Mouse (Mus musculus): Measurements from ENCODE around the gene Gm27021. TPM values are rescaled to one million over a fixed set of nuclear protein-coding genes. Genes with fewer than 3 reads are reported as not detected.

The Gm27021 gene
- under 1 TPM in 1 of 3 experiments, not detected in 2; 0.98 TPM for polyA plus RNA-seq (2017; shearing (Covaris generic))

DNA sequence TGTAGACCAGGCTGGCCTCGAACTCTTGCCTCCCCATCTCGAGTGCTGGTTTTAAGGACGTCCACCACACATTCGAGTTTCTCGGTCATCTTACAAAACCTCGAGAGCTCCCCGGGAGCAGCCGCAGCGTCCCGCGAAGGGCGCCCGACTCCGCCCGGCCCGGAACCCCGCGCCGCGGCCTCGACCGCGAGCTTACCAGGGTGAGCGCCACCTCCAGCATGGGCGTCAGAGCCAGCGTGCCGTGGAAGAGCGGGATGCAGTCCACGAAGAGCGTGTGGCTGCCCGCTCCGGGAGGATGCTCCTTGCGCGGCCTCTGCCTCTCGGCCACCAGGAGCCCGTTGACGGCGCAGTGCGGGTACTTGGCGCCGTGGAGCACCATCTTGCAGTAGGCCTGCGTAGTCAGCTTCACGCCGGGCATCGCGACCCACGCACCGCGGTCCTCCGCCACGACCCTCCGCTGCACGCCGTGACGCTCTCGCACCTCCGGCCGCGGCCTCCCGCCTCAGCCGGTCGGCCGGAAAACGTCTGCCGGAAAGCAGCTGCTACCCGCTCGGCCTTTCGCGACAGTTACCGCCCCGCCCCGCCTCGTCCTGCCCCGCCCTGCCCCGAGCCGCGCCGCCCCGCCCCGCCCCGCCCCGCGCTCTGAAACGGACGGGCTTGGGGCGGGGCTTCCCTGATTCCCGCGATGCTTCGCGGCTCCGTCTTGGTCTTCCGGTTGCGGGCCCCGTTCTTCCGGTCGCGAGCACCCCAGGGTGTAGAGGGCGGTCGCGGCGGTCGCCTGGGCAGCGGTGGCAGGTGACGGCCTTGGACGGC, at the start of gene Gm27021, which contains the start of gene Cox4i1:
TSS of gene Gm27021 (minus strand) at position 519 of the 813 bp plus-strand sequence.
TSS of gene Cox4i1 (plus strand) at position 662 of the 813 bp plus-strand sequence.
- peak; percentile 86 for ATAC-seq

GRCm38 (mm10) chr8:120715996-120716680, 48.3 kb upstream of the Gm27021 start:
- peak; percentile 42 for ATAC-seq

DNA sequence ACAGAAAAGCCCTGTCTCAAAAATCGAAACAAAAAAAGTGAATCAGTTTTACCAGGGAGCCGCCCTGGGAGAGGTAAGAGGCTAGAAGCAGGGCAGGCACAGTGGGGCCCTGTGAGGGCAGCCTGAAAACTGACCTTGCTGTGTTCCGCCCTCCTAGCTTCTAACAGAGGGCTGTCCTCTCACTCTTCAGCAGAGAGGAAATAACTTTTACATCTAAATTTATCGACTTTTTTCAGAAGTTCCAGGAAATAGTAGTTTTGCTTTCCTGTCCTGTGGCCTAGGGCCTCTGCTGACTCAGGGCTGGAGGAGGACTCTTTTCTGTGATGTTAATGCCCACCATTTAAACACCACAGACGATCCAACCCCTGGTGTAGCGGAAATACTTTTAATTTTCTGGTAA, 47.3 kb upstream of the Gm27021 start:
- ATAC-seq = peak; percentile 87

DNA sequence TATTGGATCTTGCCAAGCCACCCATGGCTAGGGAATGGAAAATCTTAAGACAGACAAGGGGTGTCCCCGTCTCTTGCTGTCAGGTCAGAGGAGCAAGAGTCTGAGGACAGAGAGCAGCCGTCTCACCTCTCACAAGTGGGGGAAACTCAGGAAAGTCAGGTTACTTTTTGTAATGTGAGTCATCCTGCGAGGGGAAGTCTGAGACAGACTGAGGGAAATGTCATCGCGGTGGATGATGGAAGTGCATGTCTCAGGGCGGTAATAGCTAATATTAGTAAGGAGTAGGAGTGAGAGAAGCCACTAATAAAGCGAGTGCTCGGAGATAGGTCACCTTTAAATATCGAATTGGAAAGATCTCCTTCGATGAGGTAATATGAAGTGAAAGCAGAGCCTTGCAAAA, 41.3 kb upstream of the Gm27021 start:
- peak; percentile 81 for ATAC-seq

DNA sequence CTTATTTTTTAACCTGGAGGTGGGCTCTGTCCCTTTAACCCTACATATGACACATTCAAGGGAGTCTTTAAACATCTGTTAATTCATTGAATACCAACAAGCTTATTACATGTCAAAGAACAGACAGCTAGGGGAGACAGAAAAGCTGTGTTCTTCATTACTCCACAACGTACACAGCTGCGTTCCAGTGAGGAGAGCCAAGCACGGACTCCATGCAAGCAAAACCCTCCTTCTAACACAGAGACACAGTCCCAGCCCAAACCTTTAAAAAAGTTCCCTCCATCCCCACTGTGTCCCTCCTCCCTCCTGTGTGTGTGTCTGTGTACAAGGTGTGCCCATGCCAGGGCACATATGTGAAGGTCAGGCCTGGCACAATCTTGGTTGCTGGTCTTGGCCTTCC, 38.3 kb upstream of the Gm27021 start:
- no peak for ATAC-seq

DNA sequence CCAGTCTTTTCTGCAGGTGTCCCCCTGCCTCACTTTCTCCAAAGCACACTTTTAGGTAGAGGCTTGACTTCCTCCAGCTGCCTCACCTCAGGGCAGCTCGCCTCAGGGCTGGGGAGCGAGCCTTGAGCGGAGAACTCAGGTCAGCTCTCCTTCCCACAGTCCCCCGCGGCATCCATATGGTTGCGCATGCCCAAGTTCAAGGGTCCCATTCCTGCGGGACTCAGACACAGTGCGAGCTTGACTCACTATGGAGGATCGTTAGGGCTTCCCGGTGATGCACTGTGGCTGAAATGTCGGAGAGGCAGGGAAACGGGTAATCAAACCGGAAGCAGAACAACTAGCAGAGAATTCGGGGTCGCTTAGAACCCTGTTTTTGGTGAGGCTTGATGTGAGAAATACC, 37.3 kb upstream of the Gm27021 start:
- no peak for ATAC-seq

DNA sequence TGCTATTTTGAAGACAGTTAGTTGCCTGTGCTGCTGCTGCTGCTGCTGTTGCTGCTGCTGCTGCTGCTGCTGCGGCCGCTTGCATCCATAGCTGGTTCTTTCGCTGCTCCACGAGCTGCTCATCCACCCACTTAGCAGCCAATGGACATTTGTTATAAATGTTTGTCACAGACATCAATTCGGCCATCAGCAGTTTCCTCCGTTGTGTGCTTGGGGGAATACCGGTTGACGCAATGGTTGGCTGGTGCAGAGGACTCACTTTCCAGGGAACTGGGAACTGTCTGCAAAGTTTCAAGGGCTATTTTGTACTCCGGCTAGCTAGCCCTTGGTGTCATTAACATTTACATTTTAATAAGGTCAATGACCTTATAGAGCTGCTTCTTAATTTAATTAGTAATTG, 36.3 kb upstream of the Gm27021 start:
- ATAC-seq = no peak

GRCm38 (mm10) chr8:120701758-120702465, 34.0 kb upstream of the Gm27021 start:
- ATAC-seq = peak; percentile 89

- ATAC-seq = no peak
Measured at GRCm38 (mm10) chr8:120700053-120700452, 32.2 kb upstream of the Gm27021 start.

- peak; percentile 31 for ATAC-seq
Measured at GRCm38 (mm10) chr8:120699565-120699964, 31.7 kb upstream of the Gm27021 start.

- no peak for ATAC-seq
Measured at GRCm38 (mm10) chr8:120699079-120699478, 31.2 kb upstream of the Gm27021 start.

DNA sequence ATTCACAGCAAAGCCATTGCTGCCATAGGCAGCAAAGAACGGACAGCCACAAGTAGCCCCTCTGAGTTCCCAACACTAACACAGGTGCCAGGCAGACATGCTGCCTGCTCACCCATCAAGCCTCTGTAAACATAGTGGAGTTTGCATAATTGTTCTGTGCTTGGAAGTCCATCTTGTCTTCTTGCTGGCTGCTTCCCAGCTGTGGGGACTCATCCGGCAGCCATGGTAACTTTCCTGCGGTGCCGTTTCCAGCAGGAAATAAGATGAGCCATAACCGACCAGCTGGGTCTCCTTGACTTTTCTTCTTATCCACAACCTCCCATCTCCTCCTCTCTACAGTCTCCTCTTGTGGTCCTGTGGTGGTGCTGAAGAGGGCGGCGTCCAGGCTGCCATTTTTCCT, 30.5 kb upstream of the Gm27021 start:
- ATAC-seq = no peak

- ATAC-seq = no peak
Measured at GRCm38 (mm10) chr8:120697979-120698272, 30.0 kb upstream of the Gm27021 start.

DNA sequence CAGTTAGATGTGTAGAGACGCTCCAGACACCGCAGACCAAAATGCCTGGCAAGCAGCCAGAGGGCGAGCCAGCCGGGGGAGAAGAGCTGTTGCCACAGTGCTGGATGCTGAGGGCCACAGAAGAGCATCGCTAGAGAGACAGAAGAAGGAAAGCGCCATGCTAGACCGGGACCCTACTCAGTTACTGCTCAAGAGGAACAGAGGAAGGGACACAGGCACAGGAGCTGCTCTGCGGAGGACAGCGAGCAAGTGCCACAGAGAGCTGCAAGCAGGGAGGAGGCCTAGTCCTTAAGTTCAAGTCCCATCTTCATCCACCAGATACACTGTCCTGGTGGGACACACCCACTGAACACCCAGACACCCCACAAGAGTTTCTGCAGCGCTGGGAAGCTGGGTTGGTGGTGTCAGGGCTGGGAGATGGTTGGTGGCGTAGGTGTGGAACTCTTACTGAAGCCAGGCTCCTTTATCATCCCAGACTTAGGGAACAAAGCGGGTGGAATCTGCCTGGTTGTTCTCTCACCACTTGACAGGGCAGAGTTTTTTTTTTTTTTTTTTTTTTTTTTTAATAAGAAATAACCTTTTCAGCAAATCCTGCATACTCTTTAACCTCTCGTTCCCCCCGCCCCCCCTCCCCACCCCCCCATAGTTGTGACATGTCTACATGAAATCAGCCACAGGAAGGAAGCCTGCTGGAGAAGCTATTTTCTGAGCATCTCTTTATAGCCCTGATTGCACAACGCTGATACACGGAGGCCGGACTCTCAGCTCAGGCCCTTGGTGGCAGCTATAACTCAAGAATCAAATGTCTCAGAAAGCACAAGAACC, 29.5 kb upstream of the Gm27021 start:
- ATAC-seq = no peak

DNA sequence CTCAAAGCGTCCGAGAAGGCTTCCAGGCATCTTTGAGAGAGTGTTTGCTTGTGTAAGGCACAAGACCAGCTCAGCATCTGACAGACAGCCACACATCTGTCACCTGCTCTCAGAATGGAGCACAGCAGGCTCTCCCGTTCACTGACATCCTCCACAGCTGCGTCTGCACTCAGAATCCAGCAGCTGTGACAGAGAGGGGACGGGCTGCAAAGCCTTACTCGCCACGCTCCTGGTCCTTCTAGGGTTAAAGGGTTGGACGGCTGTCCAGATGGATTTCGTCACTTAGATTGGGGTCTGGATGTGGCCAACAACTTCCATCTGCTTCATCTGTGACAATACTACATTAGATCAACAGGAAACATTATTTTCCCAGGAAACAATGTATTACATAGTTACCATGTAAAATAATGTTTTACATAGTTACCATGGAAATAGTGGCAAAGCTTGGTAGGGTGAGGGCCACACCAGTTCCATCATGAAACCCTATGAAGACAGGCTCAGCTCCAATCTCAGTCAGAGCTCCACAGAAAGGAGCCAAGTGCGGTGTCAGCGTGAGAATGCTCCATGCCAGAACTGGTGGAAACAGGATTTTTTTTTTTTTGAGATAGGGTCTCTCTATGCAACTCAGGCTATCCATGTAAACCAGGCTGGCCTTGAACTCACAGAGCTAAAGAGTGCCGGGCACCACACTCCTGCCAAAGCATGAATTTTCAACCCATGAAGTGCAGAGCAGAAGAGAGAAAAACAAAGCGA, 28.7 kb upstream of the Gm27021 start:
- ATAC-seq = no peak

- ATAC-seq = no peak
Measured at GRCm38 (mm10) chr8:120693861-120694493, 26.1 kb upstream of the Gm27021 start.

DNA sequence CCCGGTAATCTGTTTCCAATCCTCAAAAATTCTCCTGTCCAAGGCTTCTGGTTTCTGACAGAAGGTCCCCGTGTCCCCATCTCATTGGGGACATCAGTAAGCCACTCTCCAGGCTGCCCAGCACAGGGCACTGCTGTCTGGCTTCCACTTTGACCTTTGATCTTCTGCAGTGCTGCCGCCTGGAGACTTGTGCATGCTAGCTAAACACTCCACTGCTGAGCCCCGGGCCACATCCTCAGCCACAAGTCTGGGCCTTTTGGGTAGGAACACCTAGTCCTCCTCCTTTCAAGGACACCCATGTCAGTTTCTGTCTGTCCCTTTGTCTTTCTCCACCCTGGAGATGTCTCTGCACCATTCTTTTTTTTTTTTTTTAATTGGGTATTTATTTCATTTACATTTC, 25.1 kb upstream of the Gm27021 start:
- ATAC-seq = no peak

- no peak for ATAC-seq
Measured at GRCm38 (mm10) chr8:120688511-120688910, 20.6 kb upstream of the Gm27021 start.

- ATAC-seq = no peak
Measured at GRCm38 (mm10) chr8:120687786-120688185, 19.9 kb upstream of the Gm27021 start.

DNA sequence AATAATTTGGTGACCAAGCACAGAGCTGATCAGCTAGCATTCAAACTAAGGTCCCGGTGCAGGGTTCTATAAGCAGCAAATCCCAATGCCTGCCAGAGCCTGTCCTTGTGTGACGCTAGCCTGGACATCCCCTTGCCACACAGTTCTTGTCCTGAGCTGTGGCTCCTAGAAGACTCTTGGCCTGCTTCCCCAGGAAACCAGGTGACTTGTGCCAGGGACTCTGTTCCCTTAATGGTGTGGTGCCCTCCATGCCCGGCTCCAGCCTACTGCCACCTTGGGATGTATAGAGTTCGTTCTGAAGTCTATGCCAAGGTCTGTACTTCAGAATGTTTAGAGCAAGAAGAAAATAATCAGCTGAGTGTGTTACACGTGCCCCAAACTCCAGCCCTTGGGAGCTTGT, 18.7 kb upstream of the Gm27021 start:
- no peak for ATAC-seq

- no peak for ATAC-seq
Measured at GRCm38 (mm10) chr8:120686051-120686450, 18.2 kb upstream of the Gm27021 start.
